ENCODE assay signal across 8 mouse cellular contexts in the genomic region with DNA sequence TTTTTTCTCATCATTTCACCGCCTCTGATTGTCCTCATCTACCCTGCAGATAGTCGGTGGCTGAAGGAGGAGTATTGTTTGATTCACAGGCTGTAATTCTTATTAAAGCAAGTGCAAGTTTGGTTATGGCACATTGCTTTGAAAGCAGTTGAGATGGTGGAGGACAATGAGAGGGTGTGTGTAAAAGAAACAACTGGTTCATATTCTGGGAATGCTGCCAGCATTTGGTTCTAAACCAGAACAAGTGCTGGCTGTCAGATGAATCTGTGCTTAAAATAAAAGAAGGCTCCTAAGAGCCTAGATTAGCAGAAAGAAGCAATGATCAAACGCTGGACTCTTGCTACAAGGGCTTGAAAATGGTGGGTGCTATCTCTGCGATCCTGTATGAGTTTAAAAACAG.
DNase-seq lines count a peak whose midpoint lies in the region.

No protein-coding gene starts in this region.

- DNase-seq in adrenal gland, postnatal 10 days = peak; percentile 4
- DNase-seq in adrenal gland, adult 18-20 months (ENCODE audit: low spot score in 2 of 2) = no peak
- DNase-seq in lung, postnatal 10 days = peak; percentile 36
- DNase-seq in lung, adult 18-20 months = no peak
- peak; percentile 31 to 78 for DNase-seq in layer of hippocampus, adult 18-20 months (ENCODE audit: low spot score in 2 of 2)
- DNase-seq in right cerebral cortex, postnatal 10 days (ENCODE audit: low spot score in 2 of 2) = peak; percentile 27 to 50
- no peak for DNase-seq in cerebellum, adult 9-11 months
- no peak for DNase-seq in adrenal gland, postnatal 25 days

Comparison
In these comparisons a context has a peak if more than half of its experiments do, and no peak if none do; other contexts are left out.
1. DNase-seq: peak in adrenal gland, postnatal 10 days (single experiment), lung, postnatal 10 days (single experiment), layer of hippocampus, adult 18-20 months (2 of 2) and right cerebral cortex, postnatal 10 days (2 of 2); none in adrenal gland, adult 18-20 months (0 of 2), lung, adult 18-20 months (0 of 2), cerebellum, adult 9-11 months (single experiment) and adrenal gland, postnatal 25 days (single experiment).